Mouse (Mus musculus): ENCODE data around the gene Hagh.

DNA sequence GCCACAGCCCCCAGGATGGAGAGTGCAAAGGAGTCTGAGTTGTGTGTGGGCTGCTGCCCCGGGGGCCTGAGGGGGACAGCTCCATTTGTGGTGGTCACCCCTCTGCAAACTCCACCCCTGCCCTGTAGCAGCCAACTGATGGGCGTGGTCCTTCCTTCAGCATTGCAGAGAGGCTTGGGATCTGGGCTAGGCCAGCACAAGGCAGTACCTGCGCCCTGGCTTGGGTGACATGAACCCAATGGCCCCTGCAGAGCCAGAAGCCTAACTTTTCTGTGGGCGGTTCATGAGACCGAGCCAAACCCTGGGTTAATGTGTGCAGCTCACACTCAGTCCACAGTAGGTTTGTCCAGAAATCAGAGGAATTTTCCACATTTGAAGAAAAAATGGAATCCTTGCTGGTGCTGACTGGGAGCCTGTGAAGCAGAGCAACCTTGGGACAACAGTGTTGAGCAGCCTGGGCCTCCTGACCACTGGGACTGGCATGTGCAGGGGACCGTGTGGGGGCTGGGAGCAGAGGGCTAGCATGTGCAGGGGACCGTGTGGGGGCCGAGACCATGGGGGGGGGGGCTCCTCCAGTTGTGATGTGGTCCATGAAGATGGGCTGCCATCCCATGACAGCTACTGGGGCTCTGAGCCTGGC, 18.0 kb downstream of the Hagh start:
- no peak for TF ChIP-seq EP300 (IDR thresholded peaks at IDR 0.05; ENCODE audit: low read depth)
- no peak for TF ChIP-seq CTCF (IDR thresholded peaks at IDR 0.05; ENCODE audit: low read depth)

Measured in heart, postnatal 0 days (tissue).